ENCODE assay signal across 13 mouse cellular contexts in the genomic region with DNA sequence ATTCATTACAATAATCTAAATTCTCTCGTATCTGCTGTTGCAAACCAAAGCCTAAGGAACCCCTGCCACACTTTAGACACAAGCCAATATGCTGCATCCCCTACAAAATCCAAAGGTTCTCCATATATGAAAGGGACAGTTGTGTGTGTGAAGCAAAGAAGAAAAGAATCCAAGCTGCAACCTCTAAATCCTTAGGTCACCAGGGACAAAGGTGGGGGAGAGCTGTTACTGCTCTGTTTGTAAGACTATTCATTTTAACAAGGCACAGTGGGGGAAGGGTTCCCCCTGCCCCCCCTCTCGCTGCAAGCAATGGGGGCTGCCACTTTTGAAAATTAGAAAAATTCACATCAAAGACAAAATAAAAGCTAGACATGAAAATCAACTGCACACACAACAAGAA.
DNase-seq lines count a peak whose midpoint lies in the region; ATAC-seq and TF ChIP-seq lines count a peak whose summit lies in the region.
"Had no signal": no experiment of that assay in that cellular context is flagged by ENCODE, and none has a peak within 500 bp of the region (broad histone marks: within the 10 kb centered on the region; RNA-seq: fewer than 3 reads in every experiment).

No protein-coding gene starts in this region.

- H3K27me3 ChIP-seq in forebrain, embryonic 13.5 days, result no peaks in the 10 kb centered on the region
- H3K27me3 ChIP-seq in hindbrain, embryonic 14.5 days (ENCODE audit: control insufficient read depth, insufficient read depth, low read length), result no peaks in the 10 kb centered on the region
- no peaks in the 10 kb centered on the region for H3K27me3 ChIP-seq in midbrain, embryonic 15.5 days (replicated peaks)
- H3K27me3 ChIP-seq: heart, embryonic 12.5 days; liver, embryonic 13.5 days had no signal

- DNase-seq in brain, embryonic 14.5 days (ENCODE audit: low read depth), result peak; percentile 68
- no peak for DNase-seq in hindbrain, embryonic 14.5 days (ENCODE audit: low spot score)
- no peak for DNase-seq in thymus, adult 18-20 months
- no peak for DNase-seq in gastrocnemius, postnatal 10 days
- DNase-seq in embryo, embryonic 9.5 days (ENCODE audit: extremely low spot score), result no peak
- no peak for DNase-seq in frontal cortex, postnatal 14 days (ENCODE audit: low spot score in 2 of 2)
- DNase-seq: cerebellum, adult 11 months; liver, embryonic 13.5 days; lung, postnatal 14 days had no signal

- no peaks in the 10 kb centered on the region for H3K9me3 ChIP-seq in forebrain, embryonic 13.5 days (replicated peaks)
- H3K9me3 ChIP-seq in hindbrain, embryonic 14.5 days (ENCODE audit: control insufficient read depth, low read length), result no peaks in the 10 kb centered on the region
- H3K9me3 ChIP-seq in midbrain, embryonic 15.5 days, result no peaks in the 10 kb centered on the region
- H3K9me3 ChIP-seq: heart, embryonic 12.5 days; liver, embryonic 13.5 days had no signal

- H3K9ac ChIP-seq in forebrain, embryonic 13.5 days, result peak overlapping the region; percentile 41; the same call in 1 of the 2 replicates
- peak overlapping the region; percentile 43; the same call in 1 of the 2 replicates for H3K9ac ChIP-seq in hindbrain, embryonic 14.5 days
- H3K9ac ChIP-seq in midbrain, embryonic 15.5 days, result no peak overlapping the region
- H3K9ac ChIP-seq: heart, embryonic 12.5 days; liver, embryonic 13.5 days had no signal

- TF ChIP-seq CTCF in brain, embryonic 14.5 days (IDR thresholded peaks at IDR 0.05; ENCODE audit: borderline replicate concordance, extremely low read depth, insufficient read depth, insufficient read length), result no peak

- H3K36me3 ChIP-seq in forebrain, embryonic 13.5 days (ENCODE audit: poor library complexity, severe bottlenecking), result no peaks in the 10 kb centered on the region
- H3K36me3 ChIP-seq in hindbrain, embryonic 14.5 days (replicated peaks; ENCODE audit: control insufficient read depth, insufficient read depth), result no peaks in the 10 kb centered on the region
- H3K36me3 ChIP-seq in midbrain, embryonic 15.5 days (replicated peaks), result no peaks in the 10 kb centered on the region
- H3K36me3 ChIP-seq: heart, embryonic 12.5 days; liver, embryonic 13.5 days had no signal

- H3K27ac ChIP-seq in forebrain, embryonic 13.5 days, result peak overlapping the region; percentile 95
- peak overlapping the region; percentile 71 for H3K27ac ChIP-seq in hindbrain, embryonic 14.5 days
- H3K27ac ChIP-seq in midbrain, embryonic 15.5 days, result peak overlapping the region; percentile 80
- H3K27ac ChIP-seq: liver, embryonic 13.5 days had no signal

- no peak overlapping the region for H3K4me3 ChIP-seq in forebrain, embryonic 13.5 days
- H3K4me3 ChIP-seq in hindbrain, embryonic 14.5 days (replicated peaks; ENCODE audit: low read length), result no peak overlapping the region
- no peak overlapping the region for H3K4me3 ChIP-seq in midbrain, embryonic 15.5 days
- H3K4me3 ChIP-seq: heart, embryonic 12.5 days; liver, embryonic 13.5 days had no signal

- 5% methylated on average over 2 of the region's 2 CpGs for WGBS in forebrain, embryonic 13.5 days
- WGBS in hindbrain, embryonic 14.5 days, result 30% methylated on average over 2 of the region's 2 CpGs
- 16% methylated on average over 2 of the region's 2 CpGs for WGBS in midbrain, embryonic 15.5 days

- H3K4me2 ChIP-seq in forebrain, embryonic 13.5 days, result peak overlapping the region; percentile 47
- peak overlapping the region; percentile 31 for H3K4me2 ChIP-seq in hindbrain, embryonic 14.5 days (replicated peaks)
- H3K4me2 ChIP-seq in midbrain, embryonic 15.5 days, result peak overlapping the region; percentile 37
- H3K4me2 ChIP-seq: heart, embryonic 12.5 days; liver, embryonic 13.5 days had no signal

- ATAC-seq in forebrain, embryonic 13.5 days, result no peak
- no peak for ATAC-seq in hindbrain, embryonic 14.5 days (ENCODE audit: low FRiP score)
- no peak for ATAC-seq in midbrain, embryonic 15.5 days (replicated peaks)
- ATAC-seq: activated CD4-positive, CD25-positive, alpha-beta regulatory T cell, adult 4 months had no signal

- no peak for TF ChIP-seq POLR2A in brain, embryonic 14.5 days (IDR thresholded peaks at IDR 0.05; ENCODE audit: borderline replicate concordance, extremely low read depth, insufficient read depth, insufficient read length, poor library complexity, severe bottlenecking)

- peaks cover 63% of the 10 kb centered on the region for H3K4me1 ChIP-seq in forebrain, embryonic 13.5 days
- H3K4me1 ChIP-seq in hindbrain, embryonic 14.5 days (replicated peaks; ENCODE audit: control insufficient read depth, insufficient read depth, low read length), result peaks cover 50% of the 10 kb centered on the region
- H3K4me1 ChIP-seq in midbrain, embryonic 15.5 days, result peaks cover 49% of the 10 kb centered on the region
- H3K4me1 ChIP-seq: liver, embryonic 13.5 days had no signal
